29 mouse cellular contexts compared by ENCODE assay signal in the genomic region with DNA sequence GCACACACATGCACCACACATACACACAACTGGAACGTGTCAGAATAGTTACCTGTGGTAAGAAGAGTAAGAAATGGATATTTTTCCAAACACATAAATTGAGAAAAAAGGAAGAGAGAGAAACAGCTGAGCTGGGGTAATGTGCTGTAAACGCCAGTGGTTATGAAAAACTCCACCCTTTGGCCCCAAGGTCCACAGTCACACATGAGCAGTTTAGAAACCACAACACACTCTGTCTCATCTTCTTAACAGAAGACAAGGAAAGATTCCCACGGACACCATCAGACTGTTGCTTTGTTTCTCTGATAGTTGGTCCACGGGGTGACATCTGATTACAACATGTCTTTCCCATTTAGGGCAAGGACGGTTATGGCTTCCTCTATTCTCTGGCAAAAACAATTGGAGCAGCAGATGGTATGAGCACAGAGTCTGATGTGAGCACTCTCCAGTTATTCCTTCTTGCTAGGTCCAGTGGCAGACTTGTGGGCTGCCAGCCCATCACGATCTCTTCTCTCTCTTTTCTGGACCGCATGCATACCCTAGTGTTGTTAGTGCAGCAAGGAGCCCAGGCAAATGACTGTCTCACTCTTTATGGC. TPM values are rescaled to one million over a fixed set of nuclear protein-coding genes. Genes with fewer than 3 reads are reported as not detected.
DNase-seq lines count a peak whose midpoint lies in the region; ATAC-seq and TF ChIP-seq lines count a peak whose summit lies in the region.
"Had no signal": no experiment of that assay in that cellular context is flagged by ENCODE, and none has a peak within 500 bp of the region (broad histone marks: within the 10 kb centered on the region; RNA-seq: fewer than 3 reads in every experiment).

No protein-coding gene starts in this region.

- H3K9me3 ChIP-seq in kidney, embryonic 15.5 days (replicated peaks): no peaks in the 10 kb centered on the region
- no peaks in the 10 kb centered on the region for H3K9me3 ChIP-seq in intestine, postnatal 0 days (ENCODE audit: control insufficient read depth)
- H3K9me3 ChIP-seq: embryonic facial prominence, embryonic 15.5 days; forebrain, embryonic 15.5 days; G1E; hindbrain, embryonic 13.5 days; limb, embryonic 10.5 days; liver, embryonic 15.5 days; midbrain, embryonic 10.5 days; neural tube, embryonic 15.5 days; stomach, embryonic 15.5 days had no signal

- WGBS in kidney, embryonic 15.5 days: 75% methylated on average over 7 of the region's 7 CpGs
- 77% methylated on average over 7 of the region's 7 CpGs for WGBS in intestine, postnatal 0 days

- no peak overlapping the region for H3K9ac ChIP-seq in kidney, embryonic 15.5 days
- no peak overlapping the region for H3K9ac ChIP-seq in intestine, postnatal 0 days (ENCODE audit: low read depth, low read length)
- H3K9ac ChIP-seq: embryonic facial prominence, embryonic 15.5 days; forebrain, embryonic 15.5 days; hindbrain, embryonic 13.5 days; liver, embryonic 15.5 days; neural tube, embryonic 15.5 days; stomach, embryonic 15.5 days had no signal

- H3K4me2 ChIP-seq in kidney, embryonic 15.5 days: no peak overlapping the region
- H3K4me2 ChIP-seq in intestine, postnatal 0 days (replicated peaks; ENCODE audit: low read depth): no peak overlapping the region
- H3K4me2 ChIP-seq: embryonic facial prominence, embryonic 15.5 days; forebrain, embryonic 15.5 days; hindbrain, embryonic 13.5 days; liver, embryonic 15.5 days; neural tube, embryonic 15.5 days; stomach, embryonic 15.5 days had no signal

- no peak overlapping the region for H3K4me3 ChIP-seq in kidney, embryonic 15.5 days (replicated peaks)
- H3K4me3 ChIP-seq in intestine, postnatal 0 days (ENCODE audit: low read depth, low read length): no peak overlapping the region
- H3K4me3 ChIP-seq: embryonic facial prominence, embryonic 15.5 days; forebrain, embryonic 15.5 days; heart, adult 2 months; hindbrain, embryonic 13.5 days; limb, embryonic 10.5 days; liver, embryonic 15.5 days; midbrain, embryonic 10.5 days; neural tube, embryonic 15.5 days; stomach, embryonic 15.5 days had no signal

- peak; percentile 27 for DNase-seq in kidney, adult 18-20 months
- peak; percentile 41 for DNase-seq in Muller cell, postnatal 12 days (ENCODE audit: inconsistent ontology term)
- DNase-seq in kidney, postnatal 25 days: peak; percentile 44 to 65
- peak; percentile 39 for DNase-seq in retina, postnatal 1 day
- DNase-seq in testis, postnatal 10 days (ENCODE audit: low spot score): no peak
- DNase-seq: adrenal gland, postnatal 10 days; cerebellum, adult 9-10 months; gastrocnemius, postnatal 25 days; heart, adult 2 months; liver; lung, postnatal 4 days; right cerebral cortex, postnatal 14 days had no signal

- no peaks in the 10 kb centered on the region for H3K36me3 ChIP-seq in kidney, embryonic 15.5 days
- no peaks in the 10 kb centered on the region for H3K36me3 ChIP-seq in intestine, postnatal 0 days (ENCODE audit: control insufficient read depth, insufficient read depth)
- H3K36me3 ChIP-seq: embryonic facial prominence, embryonic 15.5 days; forebrain, embryonic 15.5 days; G1E; hindbrain, embryonic 13.5 days; limb, embryonic 10.5 days; liver, embryonic 15.5 days; midbrain, embryonic 10.5 days; neural tube, embryonic 15.5 days; stomach, embryonic 15.5 days had no signal

- TF ChIP-seq CTCF in intestine, postnatal 0 days (IDR thresholded peaks at IDR 0.05; ENCODE audit: low read depth): no peak

- H3K27ac ChIP-seq in kidney, embryonic 15.5 days: no peak overlapping the region
- no peak overlapping the region for H3K27ac ChIP-seq in intestine, postnatal 0 days (ENCODE audit: low read depth, low read length)
- H3K27ac ChIP-seq: embryonic facial prominence, embryonic 15.5 days; forebrain, embryonic 15.5 days; heart, adult 2 months; hindbrain, embryonic 13.5 days; limb, embryonic 10.5 days; liver, embryonic 15.5 days; midbrain, embryonic 10.5 days; neural tube, embryonic 15.5 days; stomach, embryonic 15.5 days had no signal

- peaks cover 14% of the 10 kb centered on the region; the same call in 1 of the 2 replicates for H3K4me1 ChIP-seq in kidney, embryonic 15.5 days
- peaks cover 4% of the 10 kb centered on the region for H3K4me1 ChIP-seq in intestine, postnatal 0 days (replicated peaks; ENCODE audit: control insufficient read depth, insufficient read depth, low read length)

- 0 out of 2 replicates have a peak, but pooled peaks cover 3% of the 10 kb centered on the region for H3K27me3 ChIP-seq in kidney, embryonic 15.5 days
- no peaks in the 10 kb centered on the region for H3K27me3 ChIP-seq in intestine, postnatal 0 days (replicated peaks; ENCODE audit: control insufficient read depth, insufficient read depth, low read length)
- H3K27me3 ChIP-seq: embryonic facial prominence, embryonic 15.5 days; forebrain, embryonic 15.5 days; liver, embryonic 15.5 days; neural tube, embryonic 15.5 days; stomach, embryonic 15.5 days had no signal

- no peak for ATAC-seq in kidney, embryonic 15.5 days (replicated peaks; ENCODE audit: low FRiP score)
- ATAC-seq in intestine, postnatal 0 days: no peak
- no peak for ATAC-seq in monocyte, adult 5-6 weeks (replicated peaks; ENCODE audit: insufficient number of reproducible peaks, low FRiP score, low TSS enrichment, poor library complexity, severe bottlenecking)
- ATAC-seq: forebrain, embryonic 15.5 days; midbrain, embryonic 16.5 days had no signal

RNA-seq across cellular contexts. Expression of a gene that starts 2.5 kb away (rescaled TPM):
- 22.2 and 24.6 TPM in 2 replicates for polyA plus RNA-seq in kidney, embryonic 15.5 days (2015; fragmentation: Nextera tagmentation; extraction: Ambion mirVana)
- polyA plus RNA-seq in intestine, postnatal 0 days (2015; fragmentation: Nextera tagmentation; extraction: Ambion mirVana): 31.1 and 33.3 TPM in 2 replicates
- total RNA-seq in monocyte, adult 5-6 weeks (2017): 1.9 to 2.7 TPM (median 2.3 TPM) in 3 replicates

RNA-seq across cellular contexts. Expression of a gene that starts 5.5 kb away (rescaled TPM):
- polyA plus RNA-seq in kidney, embryonic 15.5 days (2015; fragmentation: Nextera tagmentation; extraction: Ambion mirVana): 10.2 and 10.9 TPM in 2 replicates
- 13.0 and 13.1 TPM in 2 replicates for polyA plus RNA-seq in intestine, postnatal 0 days (2015; fragmentation: Nextera tagmentation; extraction: Ambion mirVana)
- 10.7 to 15.7 TPM (median 15.3 TPM) in 3 replicates for total RNA-seq in monocyte, adult 5-6 weeks (2017)

RNA-seq across cellular contexts. Expression of a gene that starts 13.6 kb away (rescaled TPM):
- polyA plus RNA-seq in kidney, embryonic 15.5 days (2015; fragmentation: Nextera tagmentation; extraction: Ambion mirVana): 14.4 and 15.2 TPM in 2 replicates
- 18.6 and 24.2 TPM in 2 replicates for polyA plus RNA-seq in intestine, postnatal 0 days (2015; fragmentation: Nextera tagmentation; extraction: Ambion mirVana)
- not detected in 3 replicates for total RNA-seq in monocyte, adult 5-6 weeks (2017)
- total RNA-seq: G1E had no signal
- polyA plus RNA-seq: G1E; heart, adult 2 months; large intestine, adult 2 months; spleen, adult 2 months; urinary bladder, adult 2 months had no signal

RNA-seq across cellular contexts. Expression of a gene that starts 45.5 kb away (rescaled TPM):
- polyA plus RNA-seq in kidney, embryonic 15.5 days (2015; fragmentation: Nextera tagmentation; extraction: Ambion mirVana): 101 and 105 TPM in 2 replicates
- polyA plus RNA-seq in intestine, postnatal 0 days (2015; fragmentation: Nextera tagmentation; extraction: Ambion mirVana): 49.7 and 56.0 TPM in 2 replicates
- 76.3 to 133 TPM (median 119 TPM) in 3 replicates for total RNA-seq in monocyte, adult 5-6 weeks (2017)

RNA-seq across cellular contexts. Expression of a gene that starts 46.0 kb away (rescaled TPM):
- polyA plus RNA-seq in kidney, embryonic 15.5 days (2015; fragmentation: Nextera tagmentation; extraction: Ambion mirVana): 0.74 and 0.84 TPM in 2 replicates
- 0.04 and 0.12 TPM in 2 replicates for polyA plus RNA-seq in intestine, postnatal 0 days (2015; fragmentation: Nextera tagmentation; extraction: Ambion mirVana)
- total RNA-seq in monocyte, adult 5-6 weeks (2017): 0.29 TPM in 1 of 3 replicates, not detected in the others
- total RNA-seq: gastrocnemius, postnatal 25 days; heart, postnatal 25 days had no signal
- polyA plus RNA-seq: G1E; heart, adult 2 months had no signal
